Mouse (Mus musculus) large intestine, adult 2 months (tissue): ENCODE data around the gene Fam135a. TPM values are rescaled to one million over a fixed set of nuclear protein-coding genes. Genes with fewer than 3 reads are reported as not detected.

ENCODE experiments used
- DNase-seq: peaks from one replicate; pipeline ENCODE4 v3.0.0-alpha.2; 2012; ENCODE audit warnings: low read depth, low spot score
- WGBS: fragments of 180-500 bp; shearing (Covaris S2); methylation state at CpG from one replicate; pipeline ENCODE4 v1.1.7; 2018; 5-methylcytosine and 5-hydroxymethylcytosine counted together
- polyA plus RNA-seq: library from polyadenylated mRNA; depleted of rRNA; stranded (reverse); fragments of >200 nt; gene quantifications from 2 replicates; pipeline ENCODE4 v1.2.3, GENCODE M21; 2012

The Fam135a gene
- polyA plus RNA-seq, 1 experiment: 8.7 TPM

DNA sequence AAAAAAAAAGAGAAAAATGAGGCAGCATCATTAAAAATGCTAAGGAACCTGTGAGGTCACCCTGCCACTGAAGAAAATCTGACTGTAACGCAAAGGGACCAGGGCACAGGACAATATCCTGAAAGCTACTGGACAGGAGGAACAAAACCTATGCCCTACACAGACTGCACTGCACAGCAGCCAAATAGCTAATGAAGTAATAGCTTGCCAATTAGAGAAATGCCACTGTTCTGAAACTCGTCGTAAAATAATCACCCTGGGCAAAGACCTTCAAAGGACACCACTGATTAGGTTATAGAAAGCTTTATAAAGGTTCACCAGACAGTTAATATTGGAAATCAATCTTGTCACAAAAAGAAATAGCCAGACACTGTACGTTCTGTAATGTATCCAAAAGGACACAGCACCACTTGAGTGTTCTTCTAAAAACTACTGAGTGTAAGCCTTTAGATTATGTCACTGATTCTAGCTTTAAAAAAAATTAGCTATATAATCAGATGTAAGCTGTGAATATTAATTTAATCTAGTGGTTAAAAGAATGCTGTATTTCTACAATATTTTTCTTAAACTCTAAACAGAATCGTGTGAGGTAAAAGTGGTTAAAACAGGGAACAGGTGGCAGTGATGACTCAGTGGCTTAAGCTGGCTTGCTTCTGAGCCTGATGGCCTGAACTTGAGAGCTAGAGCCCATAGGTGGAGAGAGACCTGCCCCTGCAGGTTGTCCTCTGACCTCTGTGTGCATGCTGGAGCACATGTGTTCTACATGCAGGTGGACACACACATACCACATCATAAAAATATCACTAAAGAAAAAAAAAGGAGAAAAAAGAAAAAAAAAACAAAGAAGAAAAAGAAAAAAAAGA is 26.5 kb downstream of the Fam135a start:
- 87% methylated on average over 5 of the region's 5 CpGs for WGBS

DNA sequence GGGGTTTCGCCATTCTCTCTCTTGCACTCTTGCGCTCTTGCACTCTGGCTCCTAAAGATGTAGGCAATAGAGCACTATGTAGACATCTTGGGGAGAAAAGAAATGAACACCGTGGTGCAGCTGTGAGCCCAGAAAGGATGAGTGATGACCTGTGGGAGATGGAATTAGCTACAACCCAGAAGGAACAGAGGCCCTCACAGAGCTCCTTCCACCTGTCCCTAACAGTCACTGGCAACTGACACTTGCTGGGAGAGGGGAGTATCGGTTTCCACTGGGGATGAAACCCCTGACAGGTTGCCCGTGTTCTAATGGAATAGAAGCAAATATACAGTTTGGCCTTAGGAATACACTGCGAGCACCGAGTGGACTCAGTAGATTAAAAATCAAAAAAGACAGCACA is 31.3 kb downstream of the Fam135a start:
- 97% methylated on average over 7 of the region's 7 CpGs for WGBS
- DNase-seq: no peak

More for the DNA sequence above, 26.5 kb downstream of the Fam135a start:
- no peak for DNase-seq

DNA sequence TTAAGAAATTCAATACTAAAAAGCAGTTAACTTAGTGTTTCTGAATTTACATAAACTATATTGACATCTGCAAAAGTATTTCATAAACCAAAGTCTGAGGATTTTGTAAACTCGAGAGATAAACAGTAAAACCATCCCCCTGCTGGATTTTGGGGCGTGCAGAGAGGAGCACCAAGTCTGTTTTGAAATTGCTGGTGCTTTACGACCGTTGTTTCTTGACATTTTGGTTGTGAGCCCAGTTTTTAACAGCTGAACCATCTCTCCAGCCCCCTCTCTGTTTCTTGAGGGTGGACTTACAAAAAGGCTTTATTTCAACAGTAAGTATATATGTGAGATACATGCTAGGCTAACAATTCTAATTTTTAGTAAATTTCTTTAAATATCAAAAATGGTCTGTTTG is 33.4 kb downstream of the Fam135a start:
- DNase-seq: no peak
- WGBS: 61% methylated on average over 4 of the region's 4 CpGs

DNA sequence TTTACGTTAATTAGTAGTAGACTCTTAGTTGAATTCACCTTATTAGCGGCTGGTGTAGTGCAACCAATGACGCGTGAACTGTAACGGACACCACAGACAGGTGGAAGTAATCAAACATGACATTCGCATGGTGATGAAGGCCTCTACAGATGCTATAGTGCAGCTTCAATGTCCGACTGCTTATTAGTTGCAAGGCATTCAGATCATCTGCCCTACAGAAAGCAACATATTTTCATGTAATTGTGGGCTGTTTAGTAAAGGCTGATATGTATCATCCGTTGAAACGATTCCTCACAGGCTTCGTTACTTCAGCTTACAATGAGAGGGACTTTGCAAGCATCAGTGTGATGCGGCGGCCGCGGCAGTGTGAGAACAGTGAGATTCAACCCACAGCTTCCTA is 44.4 kb downstream of the Fam135a start:
- 95% methylated on average over 14 of the region's 14 CpGs for WGBS

DNA sequence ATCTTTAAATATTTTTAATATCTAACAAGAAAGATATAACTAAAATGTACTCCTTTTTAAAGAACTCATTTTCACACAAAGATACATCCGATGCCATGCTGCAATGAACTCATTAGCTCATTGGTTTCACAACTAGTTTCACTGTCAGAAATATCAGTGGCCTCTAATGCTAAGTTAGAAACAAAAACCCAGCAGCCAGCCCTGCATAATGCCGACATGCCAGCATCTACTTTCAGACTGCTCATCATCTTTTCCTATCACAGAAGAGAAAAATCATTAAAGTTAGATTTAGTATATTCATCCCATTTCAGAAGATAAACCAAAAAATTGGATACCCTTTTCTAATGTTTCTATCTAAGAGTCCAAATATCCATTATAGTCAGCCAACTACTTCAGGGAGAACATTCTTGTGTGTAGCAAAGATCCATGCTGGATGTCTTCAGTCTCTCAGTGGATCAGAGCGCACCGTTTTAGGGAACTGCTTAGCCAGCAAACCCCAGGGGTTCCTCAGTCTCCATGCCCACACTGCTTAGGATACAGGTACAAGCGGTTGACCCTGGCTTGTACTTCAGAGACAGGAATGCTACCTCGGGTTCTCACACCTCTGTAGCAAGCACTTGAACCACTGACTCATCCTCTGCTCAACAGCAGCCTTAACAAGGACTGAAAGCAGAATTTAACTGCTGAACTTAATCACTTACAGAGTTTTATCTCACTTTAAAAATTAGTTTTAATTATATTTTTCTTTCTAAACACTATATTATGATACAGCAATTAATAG is 53.2 kb downstream of the Fam135a start:
- no peak for DNase-seq
- 80% methylated on average over 6 of the region's 6 CpGs for WGBS

More for the DNA sequence above, 44.4 kb downstream of the Fam135a start:
- no peak for DNase-seq

DNA sequence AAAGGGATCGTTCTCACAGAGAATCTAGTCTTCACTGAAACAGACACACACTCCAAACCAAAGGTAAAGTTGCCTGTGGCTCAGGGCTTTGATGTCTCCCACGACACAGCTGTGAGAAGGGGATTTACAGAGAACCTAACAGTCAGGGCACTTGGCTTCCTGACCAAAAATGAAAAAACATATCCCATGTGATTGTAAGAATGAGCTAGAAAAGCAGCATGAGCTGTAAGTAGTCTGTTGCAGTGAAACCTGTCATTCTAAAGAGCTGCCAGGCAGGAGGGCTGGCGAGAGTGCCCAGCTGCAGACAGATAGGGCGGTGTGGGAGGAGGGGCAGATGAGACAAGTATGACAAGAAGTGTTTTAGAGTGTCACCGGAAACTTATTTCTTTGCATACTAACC is 54.5 kb downstream of the Fam135a start:
- DNase-seq: no peak
- 87% methylated on average over 5 of the region's 5 CpGs for WGBS

DNA sequence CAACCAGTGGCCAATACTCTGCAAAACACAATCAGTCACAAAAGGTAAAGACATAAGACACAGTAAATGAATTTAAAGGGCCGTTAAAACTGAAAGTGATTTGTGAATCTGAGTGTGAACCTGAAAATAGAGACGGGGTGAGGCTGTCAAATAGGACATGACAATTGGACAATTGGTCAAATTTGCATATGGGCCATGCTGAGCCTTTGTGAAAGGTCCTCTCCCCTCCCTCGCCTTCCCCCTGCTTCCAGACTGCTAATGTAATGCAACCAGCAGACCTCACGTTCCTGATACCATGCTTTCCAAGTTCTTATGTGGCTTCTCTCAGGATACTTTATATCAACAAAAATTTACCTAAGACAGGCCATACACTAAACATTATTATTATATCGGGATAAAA is 57.1 kb downstream of the Fam135a start:
- 87% methylated on average over 5 of the region's 5 CpGs for WGBS
- DNase-seq: no peak

DNA sequence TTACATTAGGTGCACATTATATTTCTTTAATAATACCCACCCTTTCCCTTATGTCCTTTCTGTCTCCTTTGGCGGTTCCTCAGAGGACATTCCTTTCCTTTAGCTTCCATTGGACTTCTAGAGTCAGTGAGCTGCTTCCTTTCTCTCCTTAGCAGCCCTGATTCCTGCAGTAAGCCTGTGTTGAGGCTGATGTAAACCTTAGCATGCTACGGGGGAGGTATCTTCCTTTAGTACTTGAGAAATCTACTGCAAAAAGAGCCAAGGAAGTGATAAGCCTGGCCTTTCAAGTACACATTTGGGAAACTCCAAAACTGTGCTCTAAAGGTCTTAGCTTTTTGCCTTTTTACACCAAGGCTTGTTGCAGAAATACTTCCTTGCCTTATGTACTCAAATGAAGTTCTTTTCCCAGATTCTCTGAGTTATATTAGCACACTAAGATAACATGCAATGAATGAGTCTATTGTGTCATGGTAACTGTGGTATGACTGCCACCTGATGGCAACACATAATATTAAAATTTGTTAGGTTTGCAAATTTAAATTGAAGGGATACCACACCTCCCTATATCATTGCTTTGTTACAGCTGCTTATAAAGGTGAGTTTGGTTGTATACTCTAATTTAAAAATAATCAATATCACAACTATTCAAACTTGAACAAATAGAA is 66.2 kb downstream of the Fam135a start:
- 63% methylated on average over 2 of the region's 2 CpGs for WGBS
- no peak for DNase-seq

DNA sequence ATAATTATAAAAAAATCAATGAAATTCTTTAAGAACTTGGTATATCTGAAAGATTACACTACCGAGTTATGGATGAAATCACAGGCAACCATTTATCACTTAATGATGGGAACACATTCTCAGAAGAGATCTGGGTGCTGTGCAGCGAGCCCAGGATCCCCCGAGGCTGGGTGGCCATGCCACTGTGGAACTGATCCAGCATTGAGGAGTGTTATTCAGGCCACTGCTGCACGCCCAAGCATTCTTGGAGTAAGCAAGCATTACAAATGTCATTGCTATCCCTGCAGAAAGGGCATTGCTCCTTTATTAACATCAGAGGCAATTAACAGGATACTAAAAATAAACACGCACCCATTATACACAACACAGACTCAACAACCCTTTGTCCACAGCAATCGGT is 89.3 kb downstream of the Fam135a start:
- WGBS: 93% methylated on average over 6 of the region's 6 CpGs
- no peak for DNase-seq

DNA sequence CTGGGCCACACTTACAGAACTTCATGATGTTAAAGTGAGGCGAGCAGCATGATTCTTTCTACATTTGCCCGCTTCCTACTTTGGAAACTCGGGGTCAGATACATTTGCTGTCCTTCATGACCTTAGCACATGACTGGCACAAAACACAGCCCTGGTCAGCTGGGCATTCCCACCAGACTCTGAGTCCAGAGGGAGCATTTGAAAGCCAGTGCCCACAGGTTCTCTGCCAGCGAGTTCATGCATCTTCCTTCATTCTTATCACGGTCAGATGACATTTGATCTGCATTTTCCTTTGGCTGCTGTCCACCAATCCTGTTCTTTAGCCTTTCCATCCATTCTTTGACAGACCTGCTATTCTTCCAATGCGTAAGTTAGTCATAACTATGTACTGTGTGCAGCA is 90.1 kb downstream of the Fam135a start:
- 89% methylated on average over 6 of the region's 6 CpGs for WGBS
- no peak for DNase-seq

DNA sequence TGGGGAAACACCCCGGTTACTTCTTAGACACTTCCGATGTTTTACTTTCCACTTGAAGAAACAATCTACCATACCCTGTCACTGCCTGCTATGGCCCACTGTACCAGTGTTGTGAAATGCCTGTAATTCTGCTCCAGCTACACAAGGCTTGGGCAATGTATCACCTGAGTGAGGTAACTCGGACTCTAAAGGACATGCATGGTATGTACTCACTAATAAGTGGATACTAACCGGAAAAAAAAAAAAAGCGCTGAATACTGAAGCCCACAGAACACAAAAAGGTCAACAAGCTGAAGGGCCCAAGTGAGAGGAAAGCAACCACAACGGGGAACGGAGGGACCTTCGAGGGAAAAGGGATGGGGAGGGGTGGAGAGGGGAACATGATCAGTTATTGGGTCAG is 92.5 kb downstream of the Fam135a start:
- WGBS: 86% methylated on average over 8 of the region's 8 CpGs
- DNase-seq: no peak

DNA sequence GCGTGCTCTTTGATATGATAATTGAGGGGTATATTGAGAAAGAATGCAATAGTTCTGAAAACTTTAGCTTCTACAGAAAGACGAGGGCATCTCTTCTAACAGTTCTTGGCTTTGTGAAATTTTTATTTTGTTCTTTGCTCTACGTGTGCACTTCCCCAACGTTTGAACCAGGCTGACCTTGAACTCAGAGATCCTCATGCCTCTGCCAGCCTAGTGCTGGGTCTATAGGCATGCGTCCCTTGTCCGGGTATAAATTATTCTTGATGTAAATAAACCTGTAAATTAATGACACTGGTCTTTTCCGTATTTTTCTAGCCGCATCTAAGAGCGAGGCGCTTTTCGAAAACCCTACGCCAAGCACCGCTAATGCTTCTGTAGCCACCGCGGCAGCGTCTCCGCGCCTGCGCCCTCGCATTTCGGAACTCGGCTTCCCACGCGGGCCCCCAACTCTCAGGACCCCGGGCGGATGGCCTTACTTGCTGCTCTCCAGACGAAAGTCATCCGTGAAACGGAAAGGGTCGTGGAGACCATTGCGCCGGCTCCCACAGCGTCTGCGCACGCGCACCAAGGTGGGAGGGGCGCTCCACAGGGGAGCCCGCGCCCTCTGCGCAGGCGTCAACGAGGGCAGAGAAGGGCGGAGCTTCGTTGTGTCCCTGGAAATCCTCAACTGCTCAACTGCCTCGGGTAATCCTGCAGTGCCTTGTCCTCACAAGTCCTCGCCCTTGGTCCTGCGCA is 94.9 kb downstream of the Fam135a start, which contains the start of gene Sdhaf4:
Sdhaf4 (minus strand) TSS at position 587 of the 735 bp plus-strand sequence.
- under 1% methylated on average over 47 of the region's 47 CpGs for WGBS
- DNase-seq: peak; percentile 90

DNA sequence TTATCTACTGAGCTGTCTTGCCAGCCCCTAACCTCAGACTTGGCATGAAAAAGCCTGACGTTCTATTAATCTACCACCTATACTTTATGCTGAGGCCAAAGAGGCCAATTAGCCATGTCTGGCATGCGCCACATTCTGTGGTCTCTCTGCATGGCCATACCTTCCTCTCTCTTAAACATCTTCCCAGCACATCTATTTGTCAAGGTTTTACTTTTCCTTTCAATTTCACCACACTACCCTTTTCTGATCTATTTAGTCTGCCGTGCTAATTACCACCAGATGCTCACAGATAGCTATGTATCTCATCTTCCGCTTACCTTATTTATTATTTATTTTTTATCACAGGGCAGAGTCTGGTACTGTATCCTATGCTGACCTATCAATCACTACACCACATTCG is 100.8 kb downstream of the Fam135a start:
- no peak for DNase-seq
- 95% methylated on average over 5 of the region's 5 CpGs for WGBS

DNA sequence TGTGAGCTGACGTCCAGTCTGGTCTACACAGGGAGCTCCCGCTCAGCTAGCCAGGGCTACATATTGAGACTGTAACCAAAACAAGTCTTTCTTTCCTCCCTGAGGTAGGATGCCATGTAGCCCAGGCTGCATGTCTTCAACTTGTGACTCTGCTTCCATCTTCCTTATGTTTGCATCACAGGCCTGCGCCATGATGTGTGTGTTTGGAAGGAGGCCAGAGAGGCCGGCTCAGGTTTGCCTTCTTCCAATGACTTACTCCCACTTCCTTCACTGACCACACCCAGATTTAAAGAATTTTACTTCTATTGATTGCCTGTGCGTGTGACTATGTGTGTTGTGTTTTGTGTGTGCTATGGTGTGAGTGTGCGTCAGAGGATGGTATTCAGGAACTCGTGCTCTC is 101.3 kb downstream of the Fam135a start:
- 95% methylated on average over 7 of the region's 7 CpGs for WGBS
- DNase-seq: no peak

DNA sequence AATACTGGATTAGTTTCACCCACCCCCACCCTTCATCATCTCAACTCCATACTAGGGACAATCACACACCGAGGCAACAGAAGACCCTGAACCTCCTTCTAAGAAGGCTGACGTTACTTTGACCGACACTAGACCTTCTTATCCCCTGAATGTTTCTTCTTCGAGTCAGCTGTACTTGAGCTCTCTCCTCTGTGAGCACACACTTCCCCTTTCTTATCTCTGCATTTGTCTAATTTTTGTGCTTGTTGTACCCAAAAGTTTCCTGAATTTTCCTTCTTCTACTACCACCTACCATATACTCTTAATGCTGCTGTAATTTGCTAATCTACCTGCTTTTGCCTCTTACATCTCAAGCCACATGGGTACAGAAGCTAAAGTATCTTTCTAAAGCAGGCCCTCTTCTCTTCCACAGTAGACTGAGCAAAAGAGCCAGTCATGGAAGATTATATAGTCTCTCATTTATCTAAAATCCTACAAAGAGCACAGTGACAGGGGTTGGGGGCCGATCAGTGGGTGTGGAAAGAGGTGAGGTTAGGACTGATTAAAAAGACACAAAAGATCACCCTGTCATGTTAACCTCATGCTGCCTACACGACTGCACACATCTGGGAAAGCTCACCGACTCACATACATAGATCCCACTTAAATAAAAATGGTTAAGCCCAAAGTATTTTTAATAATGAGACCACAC is 101.9 kb downstream of the Fam135a start:
- 93% methylated on average over 7 of the region's 7 CpGs for WGBS

DNA sequence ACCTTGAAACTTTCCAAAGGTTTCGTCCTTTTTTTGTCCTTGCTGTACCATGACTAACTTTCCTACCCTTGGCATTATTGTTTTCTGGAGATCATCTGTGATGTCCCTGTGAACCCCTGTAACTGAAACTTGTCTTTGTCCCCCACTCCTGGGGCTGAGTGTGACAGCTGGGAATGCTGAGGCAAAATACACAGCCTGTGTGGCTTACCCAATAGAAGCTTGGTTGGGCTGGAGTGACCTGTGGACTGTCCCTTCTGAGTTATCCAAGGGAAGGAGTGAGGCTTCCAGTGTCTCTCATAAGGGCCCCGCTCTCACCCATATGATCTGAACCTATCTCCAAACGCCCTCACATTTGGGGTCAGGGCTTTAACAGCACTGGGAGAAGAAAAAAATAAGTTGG is 102.6 kb downstream of the Fam135a start:
- no peak for DNase-seq
- 93% methylated on average over 3 of the region's 3 CpGs for WGBS

More for the DNA sequence above, 101.9 kb downstream of the Fam135a start:
- DNase-seq: no peak

DNA sequence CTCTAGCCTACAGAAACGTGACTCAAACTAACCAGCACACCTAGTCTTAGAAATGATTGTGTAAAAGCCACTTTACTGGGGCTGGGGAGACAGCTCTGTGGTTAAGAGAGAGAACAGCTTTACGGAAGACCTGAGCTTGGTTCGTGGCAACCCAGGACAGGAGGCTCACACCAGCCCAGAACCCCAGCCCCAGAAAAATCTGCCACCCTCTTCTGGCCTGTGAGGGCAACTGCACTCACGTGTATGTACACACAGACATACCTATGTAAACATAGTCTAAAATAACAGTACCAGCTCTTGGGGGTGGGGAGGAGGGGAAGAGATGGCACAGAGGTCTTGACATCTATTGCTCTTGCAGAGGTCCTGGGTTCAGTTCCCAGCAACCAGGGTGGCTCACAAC is 104.7 kb downstream of the Fam135a start:
- no peak for DNase-seq
- WGBS: 94% methylated on average over 4 of the region's 4 CpGs

DNA sequence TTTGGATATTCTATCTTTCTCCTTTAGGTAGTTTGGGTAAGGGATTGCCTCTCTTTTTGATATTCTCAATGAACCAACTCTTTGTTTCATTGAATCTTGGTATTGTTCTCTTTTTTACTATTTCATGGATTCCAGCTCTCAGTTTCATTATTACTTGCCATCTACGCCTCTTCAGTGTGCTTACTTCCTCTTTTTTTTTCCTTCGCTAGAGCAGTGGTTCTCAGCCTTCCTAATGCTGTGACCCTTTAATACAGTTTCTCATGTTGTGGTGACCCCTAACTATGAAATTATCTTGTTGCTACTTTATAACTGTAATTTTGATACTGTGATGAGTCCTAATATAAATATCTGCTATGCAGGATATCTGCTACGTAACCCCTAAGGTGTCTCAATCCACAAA is 117.0 kb downstream of the Fam135a start:
- WGBS: 82% methylated on average over 3 of the region's 3 CpGs
- no peak for DNase-seq

DNA sequence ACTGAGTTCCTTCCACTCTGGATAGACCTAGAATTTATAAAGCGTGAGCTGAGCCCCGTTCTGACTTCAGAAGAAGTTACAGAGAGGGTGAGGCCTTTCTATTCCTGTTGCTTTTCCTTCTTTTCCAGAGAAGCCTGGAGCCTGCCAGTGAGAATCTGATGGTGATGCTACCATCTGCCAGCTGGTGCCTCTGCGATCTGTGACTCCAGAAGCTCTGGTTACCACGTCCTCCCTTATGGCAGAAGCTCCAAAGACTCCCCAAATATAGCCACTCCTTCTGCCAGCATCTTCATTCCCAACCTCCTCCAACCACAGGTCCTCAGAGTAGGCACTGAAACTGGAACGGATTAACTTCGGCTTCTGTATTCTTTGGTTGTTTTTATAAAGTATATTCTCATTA is 121.9 kb downstream of the Fam135a start:
- 84% methylated on average over 6 of the region's 6 CpGs for WGBS
- no peak for DNase-seq
